Mouse (Mus musculus): Measurements from ENCODE around the gene Asna1.

DNA sequence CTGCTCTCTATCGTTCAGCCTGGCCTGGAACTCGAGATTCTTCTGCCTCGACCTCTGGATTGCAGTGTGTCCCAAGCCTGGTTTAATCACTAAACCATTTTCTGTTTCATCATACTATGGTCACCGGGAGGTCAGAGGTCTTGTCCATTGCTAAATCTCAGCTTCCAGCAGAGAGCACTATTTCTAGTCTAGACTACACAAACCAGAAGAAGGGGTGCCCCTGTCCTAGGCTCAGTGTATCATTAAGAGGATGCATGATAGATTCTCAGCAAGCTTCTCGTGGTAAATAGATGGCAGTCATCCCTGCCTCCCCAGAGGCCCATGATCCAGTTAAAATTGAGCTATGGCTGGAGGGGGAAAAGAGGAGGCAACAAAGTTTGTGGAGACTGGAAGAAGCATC, 46.0 kb upstream of the Asna1 start:
- TF ChIP-seq CTCF (conservative IDR thresholded peaks at IDR 0.05; ENCODE audit: low read length): no peak
- TF ChIP-seq POU5F1 (IDR thresholded peaks at IDR 0.05; ENCODE audit: borderline replicate concordance, low read length): no peak
- no peak for TF ChIP-seq NANOG (IDR thresholded peaks at IDR 0.05; ENCODE audit: borderline replicate concordance, low read length)
